Mouse (Mus musculus): ENCODE data around the gene Hddc3.
"Not testable (repeated sequence)": the region's sequence is repeated elsewhere in the genome, so short reads cannot be mapped to it uniquely, and the experiment has no call there.

Gene Hddc3

GRCm38 (mm10) chr7:80342858-80343257 is at the start of gene Hddc3:
TSS of gene Hddc3 (plus strand) at chr7:80343104.
- in situ Hi-C loops (cut with MboI): no loop called here

- in situ Hi-C loops (cut with MboI): no loop called here
Measured at GRCm38 (mm10) chr7:80294062-80294763, 48.7 kb upstream of the Hddc3 start, which contains the start of gene Prc1. TSS of gene Prc1 (plus strand) at chr7:80294450.

- in situ Hi-C loops (cut with MboI): no loop called here
Measured at GRCm38 (mm10) chr7:80294764-80295648, 47.9 kb upstream of the Hddc3 start.

GRCm38 (mm10) chr7:80296462-80296861 is 46.4 kb upstream of the Hddc3 start:
- in situ Hi-C loops (cut with MboI): no loop called here

- in situ Hi-C loops (cut with MboI): no loop called here
Measured at GRCm38 (mm10) chr7:80297041-80297440, 45.9 kb upstream of the Hddc3 start.

GRCm38 (mm10) chr7:80298754-80299153 is 44.1 kb upstream of the Hddc3 start:
- in situ Hi-C loops (cut with MboI): no loop called here

- in situ Hi-C loops (cut with MboI): no loop called here
Measured at GRCm38 (mm10) chr7:80299568-80299967, 43.3 kb upstream of the Hddc3 start.

GRCm38 (mm10) chr7:80301522-80301921 is 41.4 kb upstream of the Hddc3 start:
- in situ Hi-C loops (cut with MboI): no loop called here

GRCm38 (mm10) chr7:80307766-80308165 is 35.1 kb upstream of the Hddc3 start:
- in situ Hi-C loops (cut with MboI): no loop called here

GRCm38 (mm10) chr7:80310771-80311170 is 32.1 kb upstream of the Hddc3 start:
- in situ Hi-C loops (cut with MboI): no loop called here

- in situ Hi-C loops (cut with MboI): no loop called here
Measured at GRCm38 (mm10) chr7:80315733-80316132, 27.2 kb upstream of the Hddc3 start.

- in situ Hi-C loops (cut with MboI): no loop called here
Measured at GRCm38 (mm10) chr7:80317439-80318115, 25.3 kb upstream of the Hddc3 start.

- in situ Hi-C loops (cut with MboI): no loop called here
Measured at GRCm38 (mm10) chr7:80318670-80319069, 24.2 kb upstream of the Hddc3 start.

GRCm38 (mm10) chr7:80319846-80320496 is 22.9 kb upstream of the Hddc3 start:
- in situ Hi-C loops (cut with MboI): no loop called here

GRCm38 (mm10) chr7:80323336-80323735 is 19.6 kb upstream of the Hddc3 start:
- in situ Hi-C loops (cut with MboI): no loop called here

GRCm38 (mm10) chr7:80324043-80324815 is 18.7 kb upstream of the Hddc3 start, which contains the start of gene Rccd1:
TSS of gene Rccd1 (minus strand) at chr7:80324454.
- in situ Hi-C loops (cut with MboI): no loop called here

- in situ Hi-C loops (cut with MboI): not testable (repeated sequence)
Measured at GRCm38 (mm10) chr7:80324816-80325119, 18.1 kb upstream of the Hddc3 start.

- in situ Hi-C loops (cut with MboI): no loop called here
Measured at GRCm38 (mm10) chr7:80325292-80325868, 17.5 kb upstream of the Hddc3 start.

- in situ Hi-C loops (cut with MboI): no loop called here
Measured at GRCm38 (mm10) chr7:80326076-80326475, 16.8 kb upstream of the Hddc3 start.

GRCm38 (mm10) chr7:80330278-80330677 is 12.6 kb upstream of the Hddc3 start:
- in situ Hi-C loops (cut with MboI): no loop called here

GRCm38 (mm10) chr7:80331433-80331832 is 11.5 kb upstream of the Hddc3 start:
- in situ Hi-C loops (cut with MboI): no loop called here

Data from mature B cell (primary cell).